Mouse (Mus musculus): ENCODE measurements around the gene Tmem72. TPM values are rescaled to one million over a fixed set of nuclear protein-coding genes. Genes with fewer than 3 reads are reported as not detected.

Tmem72 gene
- total RNA-seq (2015; ENCODE audit: low replicate concordance): 0.42 TPM in 1 of 2 replicates, not detected in the other
- 0.09 and 0.56 TPM in 2 replicates for total RNA-seq (2017; ENCODE audit: low replicate concordance)

DNA sequence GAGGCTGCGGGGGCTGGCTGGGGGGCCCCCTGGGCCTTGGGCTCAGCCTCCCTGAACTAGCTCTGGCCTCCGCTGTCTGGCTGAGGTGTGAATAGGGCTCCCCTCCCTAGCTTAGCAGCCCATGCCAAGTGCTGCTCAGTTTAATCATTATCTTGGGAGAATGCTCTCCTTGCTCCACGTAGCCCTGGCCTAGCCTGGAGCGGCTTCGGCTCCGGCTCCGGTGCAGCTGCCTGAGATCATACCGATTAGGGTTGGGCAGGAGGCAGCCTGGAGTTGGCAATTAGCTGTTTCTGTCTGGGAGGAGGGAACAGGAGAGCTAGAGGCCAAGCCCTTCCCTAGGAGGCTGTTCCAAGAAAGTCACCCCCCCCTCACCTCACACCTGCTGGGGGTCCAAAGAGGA, at the start of gene Tmem72:
TSS of gene Tmem72 (minus strand) at position 248 of the 400 bp plus-strand sequence.
- no peak for ATAC-seq (replicated peaks; ENCODE audit: low FRiP score, poor library complexity, severe bottlenecking)

DNA sequence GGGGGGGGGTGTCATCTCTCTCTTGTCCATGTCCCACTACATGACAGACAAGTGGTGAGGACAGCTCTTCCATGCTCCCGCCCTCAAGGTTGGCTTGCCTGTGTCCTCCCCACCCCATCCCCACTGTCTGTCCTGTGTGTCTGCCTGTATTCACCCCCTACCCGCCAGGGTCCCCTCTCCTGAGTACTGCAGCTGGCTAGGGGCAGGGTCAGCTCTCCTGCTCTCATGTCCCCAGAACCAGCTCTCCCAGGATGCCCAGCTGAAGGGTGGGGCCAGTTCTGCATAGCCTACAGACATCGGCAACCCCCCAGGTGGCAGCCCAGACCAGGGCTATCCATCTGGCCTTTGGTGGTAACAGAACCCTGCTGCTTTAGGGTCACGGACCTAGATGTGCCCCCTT, 47.8 kb upstream of the Tmem72 start:
- no peak for ATAC-seq (replicated peaks; ENCODE audit: low FRiP score, poor library complexity, severe bottlenecking)

- no peak for ATAC-seq (replicated peaks; ENCODE audit: low FRiP score, poor library complexity, severe bottlenecking)
These were observed 45.6 kb upstream of the Tmem72 start for GRCm38 (mm10) chr6:116762333-116762732.

GRCm38 (mm10) chr6:116760181-116760580, 43.5 kb upstream of the Tmem72 start:
- ATAC-seq (replicated peaks; ENCODE audit: low FRiP score, poor library complexity, severe bottlenecking): no peak

- no peak for ATAC-seq (replicated peaks; ENCODE audit: low FRiP score, poor library complexity, severe bottlenecking)
These were observed 39.7 kb upstream of the Tmem72 start for GRCm38 (mm10) chr6:116756364-116756763.

DNA sequence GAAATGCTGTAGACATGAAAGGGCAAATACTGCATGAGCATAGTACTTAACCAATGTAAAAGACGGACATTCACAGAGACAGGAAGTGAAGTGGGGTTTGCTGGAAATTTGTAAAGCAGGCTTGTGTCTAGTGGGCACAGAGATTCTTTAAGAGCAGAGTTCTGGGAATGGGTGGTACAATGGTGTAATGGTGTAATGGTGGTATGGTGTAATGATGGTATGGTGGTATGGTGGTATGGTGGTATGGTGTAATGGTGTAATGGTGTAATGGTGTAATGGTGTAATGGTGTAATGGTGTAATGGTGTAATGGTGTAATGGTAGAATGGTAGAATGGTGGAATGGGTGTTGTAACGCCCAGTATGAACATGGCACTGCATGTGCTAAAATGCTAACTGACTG, 21.3 kb upstream of the Tmem72 start:
- no peak for ATAC-seq (replicated peaks; ENCODE audit: low FRiP score, poor library complexity, severe bottlenecking)

DNA sequence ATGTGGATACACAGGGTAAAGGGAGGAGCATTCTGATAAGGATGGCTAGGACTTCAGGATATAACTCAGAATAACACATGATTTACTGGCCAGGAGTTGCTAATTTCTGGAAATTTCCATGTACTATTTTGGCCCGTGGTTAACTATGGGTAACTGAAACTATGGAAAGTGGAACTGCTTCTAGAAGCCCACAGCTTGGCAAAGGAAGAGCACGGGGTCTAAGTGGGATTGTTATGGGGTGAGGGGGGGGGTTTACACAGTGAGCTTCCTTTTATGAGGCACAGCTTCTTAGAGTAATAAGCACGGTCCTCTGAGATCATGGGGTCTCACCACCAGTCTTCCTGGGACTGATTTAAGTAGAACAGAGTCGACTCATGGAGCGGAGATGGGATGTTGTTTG, 18.6 kb upstream of the Tmem72 start:
- no peak for ATAC-seq (replicated peaks; ENCODE audit: low FRiP score, poor library complexity, severe bottlenecking)

GRCm38 (mm10) chr6:116733577-116733976, 16.9 kb upstream of the Tmem72 start:
- ATAC-seq (replicated peaks; ENCODE audit: low FRiP score, poor library complexity, severe bottlenecking): no peak

DNA sequence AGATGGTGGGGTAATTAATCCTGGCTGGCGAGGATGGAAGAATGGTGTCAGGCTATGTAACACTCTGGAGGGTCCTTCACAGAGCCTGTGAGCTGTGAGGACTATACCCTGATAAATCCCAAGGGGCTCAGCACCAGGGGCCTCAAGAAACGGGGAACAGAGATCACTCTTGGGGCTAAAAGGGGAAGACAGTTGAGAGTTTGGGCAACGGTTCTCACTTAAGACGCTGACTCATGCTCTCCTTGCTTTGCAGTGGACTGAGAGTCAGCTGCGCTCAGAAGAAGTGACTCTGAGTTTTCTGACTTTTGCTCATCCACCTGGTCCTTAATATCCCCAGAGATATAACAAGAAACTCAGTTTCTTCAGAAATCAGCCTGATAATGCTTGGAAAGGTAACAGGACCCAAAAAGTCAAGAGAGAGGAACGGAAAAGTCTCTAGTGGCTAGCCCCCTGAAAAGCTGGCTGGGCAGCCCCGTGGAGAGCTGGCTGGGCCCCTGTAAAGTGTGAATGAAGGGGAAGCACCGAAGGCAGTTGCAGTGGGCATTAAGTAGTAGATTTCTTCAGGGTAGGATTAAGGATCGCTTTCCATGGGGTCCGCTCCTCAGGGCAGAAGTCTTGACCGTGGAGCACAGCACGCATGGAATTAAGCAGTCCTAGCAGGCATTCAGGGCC, 7.9 kb upstream of the Tmem72 start:
- no peak for ATAC-seq (replicated peaks; ENCODE audit: low FRiP score, poor library complexity, severe bottlenecking)

DNA sequence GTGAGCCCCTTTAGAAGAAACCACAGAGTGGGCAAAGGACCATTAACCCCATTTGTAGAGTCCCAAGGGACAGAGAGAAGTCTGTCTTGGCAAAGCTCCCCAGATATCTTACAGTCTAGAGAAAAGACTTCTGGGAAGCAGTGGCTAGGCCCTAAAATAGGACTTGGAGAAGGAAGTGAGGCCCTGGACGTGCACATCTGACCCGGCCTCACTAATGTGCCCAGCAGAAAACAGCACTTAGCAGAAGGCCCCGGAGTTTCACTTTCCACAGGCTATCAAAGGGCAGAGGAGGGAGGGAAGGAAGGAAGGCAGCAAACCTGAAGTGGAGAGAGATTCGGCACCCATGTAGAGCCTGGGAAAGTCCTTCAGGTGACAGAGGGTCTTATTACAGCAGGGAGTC, 2.2 kb upstream of the Tmem72 start:
- no peak for ATAC-seq (replicated peaks; ENCODE audit: low FRiP score, poor library complexity, severe bottlenecking)

GRCm38 (mm10) chr6:116718361-116718760, 1.6 kb upstream of the Tmem72 start:
- ATAC-seq (replicated peaks; ENCODE audit: low FRiP score, poor library complexity, severe bottlenecking): no peak

- ATAC-seq (replicated peaks; ENCODE audit: low FRiP score, poor library complexity, severe bottlenecking): no peak
These were observed 1.1 kb upstream of the Tmem72 start for GRCm38 (mm10) chr6:116717851-116718250.

DNA sequence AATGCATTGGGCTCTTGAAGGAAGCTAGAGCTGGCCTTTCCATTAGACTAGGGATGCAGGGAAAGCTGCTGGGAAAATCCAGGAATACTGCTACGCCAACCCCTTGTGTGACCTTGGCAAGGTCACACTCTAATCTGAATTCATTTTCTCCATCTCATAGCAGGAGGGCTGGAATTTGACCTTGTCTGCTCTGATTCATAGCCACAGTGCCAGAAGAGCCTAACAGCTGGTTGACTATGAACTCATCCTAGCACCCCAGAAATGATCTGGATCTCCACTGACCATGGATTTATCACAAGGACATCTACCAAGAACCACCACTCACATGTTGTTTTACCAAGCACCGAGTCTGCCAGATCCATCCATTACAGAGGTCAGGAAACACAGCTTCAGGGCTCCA, 1.5 kb downstream of the Tmem72 start:
- no peak for ATAC-seq (replicated peaks; ENCODE audit: low FRiP score, poor library complexity, severe bottlenecking)

GRCm38 (mm10) chr6:116714576-116714975, 2.1 kb downstream of the Tmem72 start:
- no peak for ATAC-seq (replicated peaks; ENCODE audit: low FRiP score, poor library complexity, severe bottlenecking)

GRCm38 (mm10) chr6:116713966-116714365, 2.7 kb downstream of the Tmem72 start:
- ATAC-seq (replicated peaks; ENCODE audit: low FRiP score, poor library complexity, severe bottlenecking): no peak

- no peak for ATAC-seq (replicated peaks; ENCODE audit: low FRiP score, poor library complexity, severe bottlenecking)
These were observed 4.2 kb downstream of the Tmem72 start for GRCm38 (mm10) chr6:116712503-116712902.

DNA sequence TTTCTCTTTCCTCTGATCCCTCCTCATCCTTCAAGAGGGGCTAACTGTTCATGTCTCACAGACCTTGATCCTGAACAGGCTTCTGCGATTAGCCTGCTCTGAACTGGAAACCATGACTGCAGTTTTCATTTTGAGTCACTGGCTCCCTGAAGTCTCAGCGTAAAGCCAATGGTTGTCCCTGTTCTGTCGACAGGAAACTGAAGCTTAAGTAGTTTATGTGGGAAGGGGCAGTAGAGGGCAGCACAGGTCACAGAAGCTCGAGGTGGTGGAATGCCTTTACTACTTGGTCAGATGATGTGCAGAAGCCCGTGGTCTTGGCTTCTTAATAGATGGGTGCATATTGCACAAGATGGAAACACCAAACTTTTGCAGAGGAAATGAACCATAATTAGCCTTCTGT, 4.7 kb downstream of the Tmem72 start:
- no peak for ATAC-seq (replicated peaks; ENCODE audit: low FRiP score, poor library complexity, severe bottlenecking)

GRCm38 (mm10) chr6:116704320-116704719, 12.4 kb downstream of the Tmem72 start:
- ATAC-seq (replicated peaks; ENCODE audit: low FRiP score, poor library complexity, severe bottlenecking): no peak

- ATAC-seq (replicated peaks; ENCODE audit: low FRiP score, poor library complexity, severe bottlenecking): no peak
These were observed 15.9 kb downstream of the Tmem72 start for GRCm38 (mm10) chr6:116700821-116701220.

DNA sequence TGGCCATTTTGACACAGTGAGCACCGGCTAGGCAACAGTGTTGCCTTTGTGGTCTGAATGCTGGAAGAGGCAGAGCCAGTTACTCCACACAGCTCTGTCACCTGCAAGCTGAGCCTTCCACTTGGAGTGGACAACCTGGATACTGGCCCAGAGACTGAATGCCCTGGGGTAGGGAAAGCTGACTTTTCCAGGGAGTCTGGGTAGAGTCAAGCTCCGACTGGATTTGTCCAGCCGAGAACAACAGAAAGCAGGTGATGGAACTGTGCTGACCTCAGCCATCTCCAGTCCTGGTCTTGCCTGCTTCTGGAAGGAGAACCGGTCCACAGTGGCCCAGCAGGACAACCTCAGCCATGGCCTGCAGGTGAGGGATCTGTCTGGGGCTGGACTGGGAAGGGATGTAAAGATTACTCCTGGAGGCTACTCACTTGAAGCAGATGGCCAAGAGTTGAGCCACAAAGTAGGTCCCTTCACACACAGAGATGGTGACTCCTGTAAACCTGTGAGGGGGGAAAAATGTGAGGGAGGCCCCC, 18.8 kb downstream of the Tmem72 start:
- no peak for ATAC-seq (replicated peaks; ENCODE audit: low FRiP score, poor library complexity, severe bottlenecking)

DNA sequence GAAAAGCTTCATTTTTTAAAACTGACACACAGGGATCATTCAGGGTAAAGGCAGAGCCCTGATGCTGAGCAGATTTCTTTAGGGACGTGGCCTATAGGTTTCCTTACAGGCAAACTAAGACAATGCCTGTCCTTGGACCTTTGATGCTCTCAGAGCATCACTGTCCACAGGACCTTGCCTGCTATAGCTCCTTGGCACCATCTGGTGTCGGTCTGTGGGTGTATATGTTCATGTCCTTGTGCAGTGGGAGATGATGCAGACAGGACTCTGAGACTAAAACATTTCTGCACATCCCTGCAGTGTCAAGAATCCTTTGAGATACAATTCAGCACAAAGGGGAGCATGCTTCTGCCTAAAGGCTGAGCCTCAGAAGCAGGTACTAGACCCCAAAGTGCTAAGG, 19.3 kb downstream of the Tmem72 start:
- no peak for ATAC-seq (replicated peaks; ENCODE audit: low FRiP score, poor library complexity, severe bottlenecking)

- ATAC-seq (replicated peaks; ENCODE audit: low FRiP score, poor library complexity, severe bottlenecking): no peak
These were observed 22.4 kb downstream of the Tmem72 start for GRCm38 (mm10) chr6:116694346-116694745.
